Mouse (Mus musculus) C3H10T1/2 (cell line): ENCODE measurements around the gene Gm20738. TPM values are rescaled to one million over a fixed set of nuclear protein-coding genes. Genes with fewer than 3 reads are reported as not detected.

Experiments used
- polyA plus RNA-seq, 2 experiments: library from polyadenylated mRNA; unstranded; fragments of >200 nt; fragmentation: generic; extraction: Trizol; gene quantifications; one replicate each; pipeline ENCODE4 v1.2.1; 2012; ENCODE audit warnings: missing spikeins in 2 of 2

Gene Gm20738
- not detected for polyA plus RNA-seq

DNA sequence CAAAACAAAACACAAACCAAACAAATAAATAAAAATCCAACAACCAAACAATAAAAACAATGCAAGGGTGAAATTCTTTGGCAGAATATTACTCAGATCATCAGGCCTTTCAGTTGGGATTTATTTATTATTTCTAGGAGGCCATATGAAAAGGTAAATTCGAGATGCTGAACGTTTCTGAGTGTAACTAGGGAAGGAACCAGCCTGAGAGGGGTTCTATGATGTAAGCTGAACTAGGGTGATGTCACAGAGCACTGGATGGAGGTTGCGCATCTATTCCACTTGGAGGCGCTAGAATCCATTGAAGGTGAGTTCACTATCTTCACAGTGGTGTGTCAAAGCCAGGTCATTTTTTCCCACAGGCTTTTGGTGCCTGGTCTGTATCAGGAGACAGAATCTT lies at the start of gene Gm20738:
Gene Gm20738, plus strand, starts transcription at position 301 of the 400 bp plus-strand sequence.

